Mouse (Mus musculus): ENCODE measurements around the gene Fgf11. TPM values are rescaled to one million over a fixed set of nuclear protein-coding genes. Genes with fewer than 3 reads are reported as not detected.

Fgf11 gene
- polyA plus RNA-seq, 1 experiment from 2014 or later = 2.4 TPM

- Histone ChIP-seq H3K4me1 (replicated peaks) (peaks cover 40% of the 10 kb centered on the region), H3K4me3 (no peak overlapping the region), H3K27ac (ENCODE audit: poor library complexity, severe bottlenecking) (no peak overlapping the region), H3K27me3 (replicated peaks) (no peaks in the 10 kb centered on the region), H3K4me2 (no peak overlapping the region), H3K9ac (no peak overlapping the region), H3K9me3 (replicated peaks) (no peaks in the 10 kb centered on the region), H3K36me3 (no peaks in the 10 kb centered on the region)
- WGBS = 72% methylated on average over 7 of the region's 7 CpGs
- no peak for ATAC-seq (ENCODE audit: insufficient number of reproducible peaks, low FRiP score)
These were observed 38.1 kb downstream of the Fgf11 start for GRCm38 (mm10) chr11:69763551-69763950.

- Histone ChIP-seq H3K36me3 (no peaks in the 10 kb centered on the region), H3K9me3 (replicated peaks) (no peaks in the 10 kb centered on the region), H3K4me1 (replicated peaks) (peaks cover 31% of the 10 kb centered on the region), H3K4me3 (no peak within 1 kb of the TSS), H3K27ac (ENCODE audit: poor library complexity, severe bottlenecking) (no peak within 1 kb of the TSS), H3K27me3 (replicated peaks) (no peaks in the 10 kb centered on the region), H3K9ac (no peak within 1 kb of the TSS), H3K4me2 (no peak within 1 kb of the TSS)
- no peak for ATAC-seq (ENCODE audit: insufficient number of reproducible peaks, low FRiP score)
- 53% methylated on average over 1 of the region's 1 CpGs for WGBS
These were observed 39.8 kb downstream of the Fgf11 start, which contains the start of gene Slc35g3 for GRCm38 (mm10) chr11:69761868-69762267. TSS of gene Slc35g3 (minus strand) at chr11:69761968.

- 92% methylated on average over 7 of the region's 7 CpGs for WGBS
- H3K36me3 ChIP-seq = no peaks in the 10 kb centered on the region
- no peak overlapping the region for H3K27ac ChIP-seq (ENCODE audit: poor library complexity, severe bottlenecking)
- no peak overlapping the region for H3K4me3 ChIP-seq
- no peak for ATAC-seq (ENCODE audit: insufficient number of reproducible peaks, low FRiP score)
- H3K4me2 ChIP-seq = no peak overlapping the region
- peaks cover 29% of the 10 kb centered on the region for H3K4me1 ChIP-seq (replicated peaks)
- H3K27me3 ChIP-seq (replicated peaks) = no peaks in the 10 kb centered on the region
- no peak overlapping the region for H3K9ac ChIP-seq
- H3K9me3 ChIP-seq (replicated peaks) = no peaks in the 10 kb centered on the region
These were observed 40.8 kb downstream of the Fgf11 start for GRCm38 (mm10) chr11:69760901-69761200.

GRCm38 (mm10) chr11:69760160-69760900 is 41.3 kb downstream of the Fgf11 start:
- Histone ChIP-seq H3K4me3 (0 out of 2 replicates have a peak overlapping the region, but pooled peaks have one; percentile 75), H3K4me2 (peak overlapping the region; percentile 77), H3K27ac (ENCODE audit: poor library complexity, severe bottlenecking) (peak overlapping the region; percentile 99), H3K4me1 (replicated peaks) (peaks cover 31% of the 10 kb centered on the region), H3K9ac (peak overlapping the region; percentile 42; the same call in 1 of the 2 replicates), H3K36me3 (no peaks in the 10 kb centered on the region), H3K27me3 (replicated peaks) (no peaks in the 10 kb centered on the region), H3K9me3 (replicated peaks) (no peaks in the 10 kb centered on the region)
- ATAC-seq (ENCODE audit: insufficient number of reproducible peaks, low FRiP score) = no peak
- 79% methylated on average over 14 of the region's 14 CpGs for WGBS

- Histone ChIP-seq H3K27me3 (replicated peaks) (no peaks in the 10 kb centered on the region), H3K4me3 (peak overlapping the region; percentile 75), H3K4me2 (peak overlapping the region; percentile 77), H3K27ac (ENCODE audit: poor library complexity, severe bottlenecking) (peak overlapping the region; percentile 99), H3K9ac (peak overlapping the region; percentile 83), H3K36me3 (no peaks in the 10 kb centered on the region), H3K9me3 (replicated peaks) (no peaks in the 10 kb centered on the region), H3K4me1 (replicated peaks) (peaks cover 34% of the 10 kb centered on the region)
- WGBS = 0% methylated on average over 37 of the region's 37 CpGs
- ATAC-seq (ENCODE audit: insufficient number of reproducible peaks, low FRiP score) = peak; percentile 90
These were observed 42.5 kb downstream of the Fgf11 start for GRCm38 (mm10) chr11:69758971-69759721.

GRCm38 (mm10) chr11:69758478-69758970 is 43.1 kb downstream of the Fgf11 start, which contains the start of gene Polr2a:
TSS of gene Polr2a (minus strand) at chr11:69758637.
- under 1% methylated on average over 36 of the region's 36 CpGs for WGBS
- Histone ChIP-seq H3K4me1 (replicated peaks) (peaks cover 35% of the 10 kb centered on the region), H3K36me3 (no peaks in the 10 kb centered on the region), H3K4me2 (peak within 1 kb of the TSS; percentile 77), H3K9ac (peak within 1 kb of the TSS; percentile 83), H3K27ac (ENCODE audit: poor library complexity, severe bottlenecking) (peak within 1 kb of the TSS; percentile 99), H3K27me3 (replicated peaks) (no peaks in the 10 kb centered on the region), H3K9me3 (replicated peaks) (no peaks in the 10 kb centered on the region), H3K4me3 (peak within 1 kb of the TSS; percentile 75)
- ATAC-seq (ENCODE audit: insufficient number of reproducible peaks, low FRiP score) = peak; percentile 97

GRCm38 (mm10) chr11:69758090-69758456 is 43.6 kb downstream of the Fgf11 start:
- H3K9me3 ChIP-seq (replicated peaks) = no peaks in the 10 kb centered on the region
- no peaks in the 10 kb centered on the region for H3K27me3 ChIP-seq (replicated peaks)
- H3K36me3 ChIP-seq = no peaks in the 10 kb centered on the region
- peak overlapping the region; percentile 77 for H3K4me2 ChIP-seq
- H3K9ac ChIP-seq = peak overlapping the region; percentile 83
- H3K27ac ChIP-seq (ENCODE audit: poor library complexity, severe bottlenecking) = peak overlapping the region; percentile 99
- WGBS = under 1% methylated on average over 26 of the region's 26 CpGs
- peaks cover 37% of the 10 kb centered on the region for H3K4me1 ChIP-seq (replicated peaks)
- peak; percentile 90 for ATAC-seq (ENCODE audit: insufficient number of reproducible peaks, low FRiP score)
- peak overlapping the region; percentile 75 for H3K4me3 ChIP-seq

GRCm38 (mm10) chr11:69757303-69758089 is 44.2 kb downstream of the Fgf11 start:
- 44% methylated on average over 9 of the region's 9 CpGs for WGBS
- Histone ChIP-seq H3K27me3 (replicated peaks) (no peaks in the 10 kb centered on the region), H3K9me3 (replicated peaks) (no peaks in the 10 kb centered on the region), H3K4me1 (replicated peaks) (peaks cover 42% of the 10 kb centered on the region), H3K4me3 (peak overlapping the region; percentile 75), H3K9ac (peak overlapping the region; percentile 83), H3K27ac (ENCODE audit: poor library complexity, severe bottlenecking) (peak overlapping the region; percentile 99), H3K36me3 (no peaks in the 10 kb centered on the region), H3K4me2 (peak overlapping the region; percentile 77)
- no peak for ATAC-seq (ENCODE audit: insufficient number of reproducible peaks, low FRiP score)

GRCm38 (mm10) chr11:69754701-69755100 is 47.0 kb downstream of the Fgf11 start:
- Histone ChIP-seq H3K27ac (ENCODE audit: poor library complexity, severe bottlenecking) (no peak overlapping the region), H3K36me3 (no peaks in the 10 kb centered on the region), H3K27me3 (replicated peaks) (no peaks in the 10 kb centered on the region), H3K4me1 (replicated peaks) (peaks cover 47% of the 10 kb centered on the region), H3K4me3 (no peak overlapping the region), H3K9ac (no peak overlapping the region), H3K9me3 (replicated peaks) (no peaks in the 10 kb centered on the region), H3K4me2 (no peak overlapping the region)
- ATAC-seq (ENCODE audit: insufficient number of reproducible peaks, low FRiP score) = no peak
- 55% methylated on average over 3 of the region's 3 CpGs for WGBS

- no peak overlapping the region for H3K9ac ChIP-seq
- no peaks in the 10 kb centered on the region for H3K27me3 ChIP-seq (replicated peaks)
- H3K36me3 ChIP-seq = no peaks in the 10 kb centered on the region; the same call in 1 of the 2 replicates
- no peak overlapping the region for H3K4me2 ChIP-seq
- no peak overlapping the region for H3K4me3 ChIP-seq
- ATAC-seq (ENCODE audit: insufficient number of reproducible peaks, low FRiP score) = no peak
- H3K27ac ChIP-seq (ENCODE audit: poor library complexity, severe bottlenecking) = no peak overlapping the region
- no peaks in the 10 kb centered on the region for H3K9me3 ChIP-seq (replicated peaks)
- H3K4me1 ChIP-seq (replicated peaks) = peaks cover 47% of the 10 kb centered on the region
- WGBS = 84% methylated on average over 5 of the region's 5 CpGs
These were observed 47.4 kb downstream of the Fgf11 start for GRCm38 (mm10) chr11:69754233-69754632.

GRCm38 (mm10) chr11:69752686-69753085 is 49.0 kb downstream of the Fgf11 start:
- ATAC-seq (ENCODE audit: insufficient number of reproducible peaks, low FRiP score) = no peak

More at GRCm38 (mm10) chr11:69752686-69753085, 49.0 kb downstream of the Fgf11 start:
- Histone ChIP-seq H3K27me3 (replicated peaks) (no peaks in the 10 kb centered on the region), H3K4me2 (no peak overlapping the region), H3K9ac (peak overlapping the region; percentile 51; the same call in 1 of the 2 replicates), H3K4me1 (replicated peaks) (peaks cover 48% of the 10 kb centered on the region), H3K36me3 (peaks cover 5% of the 10 kb centered on the region), H3K4me3 (no peak overlapping the region), H3K9me3 (replicated peaks) (no peaks in the 10 kb centered on the region), H3K27ac (ENCODE audit: poor library complexity, severe bottlenecking) (no peak overlapping the region)

Data from heart, embryonic 12.5 days (tissue).